Mouse (Mus musculus): Measurements from ENCODE around the gene Amdhd1. TPM values are rescaled to one million over a fixed set of nuclear protein-coding genes. Genes with fewer than 3 reads are reported as not detected.

The Amdhd1 gene
- polyA plus RNA-seq, 1 experiment from 2014 or later, result 0.25 TPM

DNA sequence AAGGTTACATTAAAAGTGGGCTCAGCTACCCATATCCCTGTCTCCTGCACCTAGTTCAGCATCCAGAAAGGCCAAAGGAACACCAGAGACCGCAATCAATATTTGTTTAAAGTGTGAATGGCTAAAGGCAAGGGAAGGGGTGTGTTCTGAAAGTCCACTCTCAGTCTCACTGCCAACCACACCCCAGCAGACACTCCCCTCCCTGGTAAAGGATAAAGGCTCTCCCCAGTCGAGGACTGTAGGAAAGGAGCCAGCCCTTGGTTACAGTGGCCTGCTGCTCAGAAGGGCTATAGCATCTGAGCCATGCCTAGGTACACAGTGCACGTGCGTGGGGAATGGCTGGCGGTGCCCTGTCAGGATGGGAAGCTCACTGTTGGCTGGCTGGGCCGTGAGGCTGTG lies 51.0 kb downstream of the Amdhd1 start:
- WGBS, result 78% methylated on average over 6 of the region's 6 CpGs
- Histone ChIP-seq H3K27ac (replicated peaks) (peak overlapping the region; percentile 47; the same call in 1 of the 2 replicates), H3K4me1 (peaks cover 29% of the 10 kb centered on the region), H3K4me3 (no peak overlapping the region), H3K9me3 (replicated peaks) (no peaks in the 10 kb centered on the region), H3K36me3 (peaks cover 15% of the 10 kb centered on the region), H3K27me3 (ENCODE audit: low read depth, poor library complexity, severe bottlenecking) (no peaks in the 10 kb centered on the region)
- no peak for DNase-seq (ENCODE audit: low spot score)

DNA sequence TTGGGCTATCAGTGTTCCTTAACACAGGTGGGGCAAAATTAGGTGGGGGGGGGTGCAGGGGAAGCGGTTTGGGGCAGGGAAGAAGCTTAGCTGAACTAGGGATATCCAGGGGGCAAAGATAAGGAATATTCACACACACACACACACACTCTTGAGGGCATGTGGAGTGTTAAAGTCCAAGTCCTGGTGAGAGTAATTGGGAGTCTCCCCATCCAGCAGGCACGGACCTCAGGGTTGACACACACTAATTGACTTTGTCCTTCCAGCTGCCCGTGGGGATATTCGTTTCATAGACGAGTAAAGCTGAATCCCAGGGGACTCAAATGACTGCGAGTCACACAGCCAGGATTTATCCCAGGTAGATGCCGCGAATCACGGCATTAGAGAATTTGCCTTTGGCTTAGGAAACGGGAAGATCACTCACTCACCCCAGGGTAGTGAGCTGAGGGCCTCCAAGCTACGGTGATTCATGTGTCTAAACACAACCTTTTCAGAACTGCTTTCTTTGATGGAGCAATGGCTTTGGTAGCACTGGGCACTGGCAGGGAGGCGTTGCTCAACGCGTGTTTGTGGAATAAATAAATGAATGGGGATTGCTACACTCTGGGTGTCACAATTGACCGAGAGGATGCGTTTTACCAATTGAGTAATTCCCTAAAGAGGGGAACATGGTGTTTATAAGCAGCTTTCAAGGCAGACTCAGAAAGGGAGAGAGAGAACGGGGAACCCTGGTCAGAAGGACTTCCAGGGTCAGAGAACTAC lies 51.6 kb downstream of the Amdhd1 start, which contains the start of gene Hal:
Hal (plus strand) TSS at position 703 of the 762 bp plus-strand sequence.
- WGBS, result 78% methylated on average over 17 of the region's 17 CpGs
- H3K9me3 ChIP-seq (replicated peaks), result no peaks in the 10 kb centered on the region
- H3K27me3 ChIP-seq (ENCODE audit: low read depth, poor library complexity, severe bottlenecking), result no peaks in the 10 kb centered on the region
- H3K27ac ChIP-seq (replicated peaks), result peak within 1 kb of the TSS; percentile 47; the same call in 1 of the 2 replicates
- H3K36me3 ChIP-seq, result peaks cover 20% of the 10 kb centered on the region
- no peak for DNase-seq (ENCODE audit: low spot score)
- H3K4me1 ChIP-seq, result peaks cover 29% of the 10 kb centered on the region
- H3K4me3 ChIP-seq, result no peak within 1 kb of the TSS

DNA sequence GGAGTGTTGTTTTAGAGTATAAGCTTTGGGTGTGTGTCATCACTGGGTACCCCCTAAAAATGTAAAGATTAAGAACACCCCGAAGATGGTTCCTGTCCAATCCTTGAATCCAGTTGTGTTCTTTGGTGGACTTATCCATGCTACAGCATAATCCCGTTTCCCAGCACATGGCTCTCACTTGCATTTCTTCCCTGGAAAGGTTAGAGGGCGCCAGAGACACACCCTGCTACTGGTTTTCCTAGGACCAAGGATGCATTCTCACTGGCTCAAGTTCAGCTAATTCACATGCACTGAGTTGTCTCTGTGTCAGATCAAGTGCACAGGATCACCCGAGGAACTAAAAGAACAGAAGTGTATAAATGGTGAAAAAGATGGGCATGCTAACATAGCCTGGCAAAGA lies 53.2 kb downstream of the Amdhd1 start:
- Histone ChIP-seq H3K4me1 (peaks cover 29% of the 10 kb centered on the region), H3K4me3 (no peak overlapping the region), H3K27me3 (ENCODE audit: low read depth, poor library complexity, severe bottlenecking) (no peaks in the 10 kb centered on the region), H3K27ac (replicated peaks) (no peak overlapping the region), H3K36me3 (peaks cover 36% of the 10 kb centered on the region), H3K9me3 (replicated peaks) (no peaks in the 10 kb centered on the region)
- 29% methylated on average over 4 of the region's 4 CpGs for WGBS
- peak; percentile 47 for DNase-seq (ENCODE audit: low spot score)

DNA sequence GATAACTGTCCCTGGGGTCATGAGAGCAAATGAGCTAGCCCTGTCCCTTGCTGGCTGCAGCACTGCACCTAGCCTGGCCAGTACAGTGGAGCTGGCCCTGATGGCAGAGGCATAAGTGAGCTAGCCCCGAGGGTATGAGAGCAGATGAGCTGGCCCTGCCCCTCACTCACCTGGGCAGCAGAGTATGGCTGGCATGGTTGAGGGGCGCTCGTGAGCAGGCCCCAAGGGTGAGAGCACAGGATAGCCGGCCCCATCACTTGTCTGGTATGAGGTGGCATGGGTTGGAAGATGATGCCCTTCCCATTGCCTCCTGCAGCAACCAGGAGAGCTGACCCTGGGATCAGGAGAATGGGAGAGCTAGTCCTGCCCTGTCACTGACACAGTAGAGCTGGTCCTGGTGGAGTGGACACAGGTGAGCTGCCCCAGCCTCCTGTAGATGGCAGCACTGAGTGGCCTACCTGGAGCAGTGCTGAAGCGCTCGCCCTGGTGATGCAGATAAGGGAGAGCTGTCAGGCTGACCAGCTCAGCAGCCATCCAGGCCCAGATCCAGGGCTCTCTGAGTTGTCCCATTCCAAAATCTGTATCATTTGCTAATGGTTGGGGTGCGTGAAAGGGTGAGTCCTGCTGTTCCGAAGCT lies 54.7 kb downstream of the Amdhd1 start:
- WGBS, result 81% methylated on average over 8 of the region's 8 CpGs
- peak; percentile 26 for DNase-seq (ENCODE audit: low spot score)

DNA sequence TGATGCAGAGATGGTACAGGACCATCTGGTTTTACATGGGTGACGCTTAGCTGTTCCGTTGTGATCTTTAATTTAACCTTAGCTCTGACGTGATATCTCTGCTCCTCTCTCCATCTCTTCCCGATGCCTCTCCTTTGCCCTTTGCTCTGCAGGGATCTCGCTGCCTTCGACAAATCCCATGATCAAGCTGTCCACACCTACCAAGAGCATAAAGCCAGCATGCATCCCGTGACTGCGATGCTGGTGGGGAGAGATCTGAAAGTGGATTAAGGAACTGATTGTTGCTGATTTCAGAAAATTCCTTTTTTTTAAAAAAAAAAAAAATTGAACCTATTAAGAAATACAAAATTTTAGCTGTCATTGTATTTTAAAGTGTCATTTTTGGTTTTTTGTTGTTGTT lies 55.3 kb downstream of the Amdhd1 start:
- H3K4me1 ChIP-seq, result peaks cover 17% of the 10 kb centered on the region
- H3K4me3 ChIP-seq, result no peak overlapping the region

More for the DNA sequence above, 54.7 kb downstream of the Amdhd1 start:
- Histone ChIP-seq H3K36me3 (peaks cover 50% of the 10 kb centered on the region), H3K27me3 (ENCODE audit: low read depth, poor library complexity, severe bottlenecking) (no peaks in the 10 kb centered on the region), H3K27ac (replicated peaks) (no peak overlapping the region), H3K4me3 (no peak overlapping the region), H3K4me1 (peaks cover 23% of the 10 kb centered on the region), H3K9me3 (replicated peaks) (no peaks in the 10 kb centered on the region)

More for the DNA sequence above, 55.3 kb downstream of the Amdhd1 start:
- no peak for DNase-seq (ENCODE audit: low spot score)
- no peaks in the 10 kb centered on the region for H3K27me3 ChIP-seq (ENCODE audit: low read depth, poor library complexity, severe bottlenecking)
- peaks cover 57% of the 10 kb centered on the region for H3K36me3 ChIP-seq
- H3K27ac ChIP-seq (replicated peaks), result no peak overlapping the region
- H3K9me3 ChIP-seq (replicated peaks), result no peaks in the 10 kb centered on the region
- WGBS, result 90% methylated on average over 8 of the region's 8 CpGs

Other genes with a start within 250 kb of the Amdhd1 start
- 9.8 and 10.6 TPM in 2 replicates for gene Elk3, start 228.9 kb downstream of the Amdhd1 start, polyA plus RNA-seq (2016; fragmentation: Nextera tagmentation; extraction: Ambion mirVana)
- gene Lta4h, start 86.6 kb downstream of the Amdhd1 start, polyA plus RNA-seq (2016; fragmentation: Nextera tagmentation; extraction: Ambion mirVana), result 153 TPM in 2 replicates
- gene Hal, start 51.3 kb downstream of the Amdhd1 start, polyA plus RNA-seq (2016; fragmentation: Nextera tagmentation; extraction: Ambion mirVana), result 0.16 and 0.20 TPM in 2 replicates
- gene Ccdc38, start 599 bp upstream of the Amdhd1 start, polyA plus RNA-seq (2016; fragmentation: Nextera tagmentation; extraction: Ambion mirVana), result 0.31 and 0.36 TPM in 2 replicates
- 165 and 191 TPM in 2 replicates for gene Snrpf, start 49.7 kb upstream of the Amdhd1 start, polyA plus RNA-seq (2016; fragmentation: Nextera tagmentation; extraction: Ambion mirVana)
- gene Ntn4, start 100.6 kb upstream of the Amdhd1 start, polyA plus RNA-seq (2016; fragmentation: Nextera tagmentation; extraction: Ambion mirVana), result 0.89 and 1.2 TPM in 2 replicates

All from midbrain, embryonic 10.5 days (tissue).